Mouse (Mus musculus) effector memory CD4-positive, alpha-beta T cell, adult 7 months (primary cell): ENCODE results near the gene Neu2. TPM values are rescaled to one million over a fixed set of nuclear protein-coding genes. Genes with fewer than 3 reads are reported as not detected.

Experiments
- polyA plus RNA-seq: library from polyadenylated mRNA; unstranded; fragments of 100-300 nt; shearing (Covaris generic); gene quantifications from one replicate; pipeline ENCODE4 v1.2.1, GENCODE M21; 2017

Neu2 gene
- polyA plus RNA-seq: not detected

DNA sequence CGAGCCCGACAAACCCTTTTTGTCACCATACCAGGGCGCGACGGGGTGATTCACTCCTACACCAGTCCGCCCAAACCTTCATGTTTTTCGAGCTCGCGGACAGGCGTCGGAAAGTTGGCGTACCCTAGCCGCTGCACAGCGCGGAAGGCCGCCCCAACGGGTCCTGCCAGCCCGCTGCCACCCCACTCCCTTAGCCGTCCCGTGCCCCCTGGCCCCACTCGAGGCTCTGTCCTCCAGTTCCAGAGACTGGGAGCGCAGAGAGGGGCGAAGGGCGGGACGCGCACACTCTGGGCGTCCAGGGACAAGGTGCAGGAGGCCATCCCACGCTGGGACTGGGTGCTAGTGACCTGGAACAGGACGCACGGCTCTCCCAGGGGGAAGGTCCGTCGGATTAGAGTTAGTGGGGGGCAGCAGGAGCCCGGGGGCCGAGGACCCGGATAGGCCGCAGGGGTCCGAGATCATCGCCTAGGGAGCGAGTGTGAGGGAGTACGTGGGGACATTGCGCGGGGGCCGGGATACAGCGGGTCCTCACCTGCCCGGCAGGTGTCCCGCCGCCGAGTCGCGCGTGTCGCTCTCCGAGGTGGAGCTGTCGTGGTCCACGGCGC lies at the start of gene Neu2:
TSS of gene Neu2 (plus strand) at position 329 of the 605 bp plus-strand sequence.

DNA sequence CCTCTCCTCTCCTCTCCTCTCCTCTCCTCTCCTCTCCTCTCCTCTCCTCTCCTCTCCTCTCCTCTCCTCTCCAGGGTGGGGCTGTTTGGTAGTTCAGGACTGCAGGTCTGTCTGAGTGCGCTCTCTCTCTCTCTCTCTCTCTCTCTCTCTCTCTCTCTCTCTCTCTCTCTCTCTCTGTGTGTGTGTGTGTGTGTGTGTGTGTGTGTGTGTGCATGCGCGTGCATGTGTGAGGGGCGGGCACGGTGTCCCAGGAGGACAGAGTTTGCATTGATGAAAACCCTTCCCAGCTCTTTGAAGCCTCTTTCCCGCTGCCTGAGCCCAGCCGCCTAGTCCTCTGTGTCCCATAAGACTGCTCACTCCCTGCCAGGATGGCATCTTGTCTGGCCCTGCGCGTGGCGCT lies 39.7 kb upstream of the Neu2 start, which contains the start of gene Snorc:
TSS of gene Snorc (plus strand) at position 301 of the 400 bp plus-strand sequence.

DNA sequence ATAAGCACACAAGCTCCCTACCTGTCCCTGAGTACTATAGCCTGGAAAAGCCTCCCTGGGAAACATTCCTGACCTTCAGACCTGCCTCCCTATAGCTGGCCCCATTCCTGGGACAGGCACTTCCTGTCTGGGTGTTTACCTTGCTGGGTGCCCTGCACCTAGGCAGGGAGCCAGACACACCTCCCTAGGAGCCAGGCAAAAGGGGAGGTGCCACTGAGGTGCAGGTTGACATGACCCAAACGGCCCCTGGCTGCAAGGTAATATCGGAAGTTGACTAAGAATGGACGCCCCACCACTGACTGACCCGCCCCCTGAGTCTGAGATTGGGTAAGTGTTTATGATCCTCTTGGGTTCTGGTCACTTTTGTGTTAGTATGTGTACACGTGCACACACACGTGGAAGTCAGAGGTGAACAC lies 64.1 kb downstream of the Neu2 start, which contains the start of gene Ngef:
TSS of gene Ngef (minus strand) at position 71 of the 416 bp plus-strand sequence.

GRCm38 (mm10) chr1:87620211-87620668 lies 110.6 kb downstream of the Neu2 start, which contains the start of gene Inpp5d:
Gene Inpp5d, plus strand, starts transcription at chr1:87620312.

Other genes starting within 250 kb of the Neu2 start
- not detected for gene Efhd1, start 245.5 kb upstream of the Neu2 start, polyA plus RNA-seq
- 62.7 TPM for gene Gigyf2, start 182.9 kb upstream of the Neu2 start, polyA plus RNA-seq
- gene Kcnj13, start 115.2 kb upstream of the Neu2 start, polyA plus RNA-seq: 2.4 TPM
- not detected for gene Snorc, start 39.6 kb upstream of the Neu2 start, polyA plus RNA-seq
- gene Ngef, start 64.0 kb downstream of the Neu2 start, polyA plus RNA-seq: 0.13 TPM
- gene Inpp5d, start 110.4 kb downstream of the Neu2 start, polyA plus RNA-seq: 213 TPM
- 53.1 TPM for gene Atg16l1, start 246.0 kb downstream of the Neu2 start, polyA plus RNA-seq